Mouse (Mus musculus) megakaryocyte, embryonic 14.5 days (primary cell): ENCODE results near the gene Cdc37l1.

ENCODE experiments used
- FLI1 ChIP-seq: IDR thresholded peaks from 2 replicates; pipeline ENCODE4 v1.6.1; 2012; ENCODE audit warnings: low read length, inconsistent platforms, mixed read lengths
- GATA1 ChIP-seq: IDR thresholded peaks from 3 replicates; pipeline ENCODE4 v1.6.1; 2012; ENCODE audit warnings: mixed read lengths, low read length, inconsistent platforms, borderline replicate concordance

- TF ChIP-seq GATA1 (no peak), FLI1 (no peak)
These were observed 20.9 kb upstream of the Cdc37l1 start for GRCm38 (mm10) chr19:28969231-28969630.
